Mouse (Mus musculus) forebrain, embryonic 16.5 days (tissue): ENCODE data around the gene Fam161a. TPM values are rescaled to one million over a fixed set of nuclear protein-coding genes. Genes with fewer than 3 reads are reported as not detected.
A peak's percentile ranks its signal among the peaks of the same experiment; 100 is the strongest.
"Not testable (repeated sequence)": the region's sequence is repeated elsewhere in the genome, so short reads cannot be mapped to it uniquely, and the experiment has no call there.

Experiments
- ATAC-seq: fragments of 200-750 bp; cut with Nextera tagmentation; 2 replicates; pipeline ENCODE4 v1.8.0; 2017; ENCODE audit warnings: mild to moderate bottlenecking, moderate library complexity
- H3K27ac ChIP-seq: fragments of 300-500 bp; sonication (generic); 2 replicates; pipeline ENCODE4 v1.5.1; 2014; ENCODE audit warnings: low read length, control low read depth
- H3K27me3 ChIP-seq: fragments of 300-500 bp; sonication (generic); replicated peaks from 2 replicates; pipeline ENCODE4 v1.6.1; 2014; ENCODE audit warnings: low read length; ENCODE audit not compliant: control insufficient read depth, insufficient read depth
- H3K36me3 ChIP-seq: fragments of 300-500 bp; sonication (generic); 2 replicates; pipeline ENCODE4 v1.6.1; 2014; ENCODE audit not compliant: control insufficient read depth, insufficient read depth
- H3K4me1 ChIP-seq: fragments of 300-500 bp; sonication (generic); replicated peaks from 2 replicates; pipeline ENCODE4 v1.6.1; 2014; ENCODE audit warnings: low read length; ENCODE audit not compliant: control insufficient read depth, insufficient read depth
- H3K4me2 ChIP-seq: fragments of 300-500 bp; sonication (generic); 2 replicates; pipeline ENCODE4 v1.6.1; 2014; ENCODE audit warnings: mild to moderate bottlenecking, low read length, control low read depth
- H3K4me3 ChIP-seq: fragments of 300-500 bp; sonication (generic); replicated peaks from 2 replicates; pipeline ENCODE4 v1.5.1; 2014; ENCODE audit warnings: mild to moderate bottlenecking, low read length, control low read depth
- H3K9ac ChIP-seq: fragments of 300-500 bp; sonication (generic); replicated peaks from 2 replicates; pipeline ENCODE4 v1.6.1; 2014; ENCODE audit warnings: low read depth, low read length, control low read depth
- H3K9me3 ChIP-seq: fragments of 300-500 bp; sonication (generic); 2 replicates; pipeline ENCODE4 v1.6.1; 2016; ENCODE audit warnings: low read length; ENCODE audit not compliant: control insufficient read depth
- WGBS: fragments of 180-500 bp; shearing (Covaris S2); extraction: QIAGEN DNeasy Blood & Tissue Kit; methylation state at CpG from one replicate; pipeline ENCODE4 v1.1.7; 2014; 5-methylcytosine and 5-hydroxymethylcytosine counted together
- polyA plus RNA-seq: library from polyadenylated mRNA; unstranded; fragments of >200 nt; fragmentation: Nextera tagmentation; extraction: Ambion mirVana; gene quantifications from 2 replicates; pipeline ENCODE4 v1.2.1, GENCODE M21; 2015

Gene Fam161a
- polyA plus RNA-seq, 1 experiment from 2014 or later = 3.6 TPM

DNA sequence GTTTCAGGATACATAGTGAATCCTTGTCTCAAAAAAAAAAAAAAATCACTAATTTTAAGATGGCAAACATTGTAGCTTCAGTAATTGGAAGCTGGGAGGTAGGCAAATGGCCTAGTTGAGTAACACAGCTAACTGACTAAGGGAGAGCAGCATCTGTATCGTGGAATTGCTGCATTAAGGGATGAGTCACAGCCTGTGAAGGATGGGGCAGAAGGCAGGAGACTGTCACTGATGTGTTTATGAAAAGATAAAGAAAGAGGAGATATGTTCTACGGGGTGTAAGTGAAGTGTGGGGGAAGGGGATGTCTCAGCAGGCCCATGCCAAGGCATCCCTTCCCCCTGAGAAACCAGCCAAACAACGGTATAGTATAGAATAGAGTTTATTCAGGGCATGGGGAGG is 56.5 kb downstream of the Fam161a start:
- ATAC-seq = no peak
- Histone ChIP-seq H3K36me3 (no peaks in the 10 kb centered on the region), H3K4me3 (no peak overlapping the region), H3K4me1 (peaks cover 8% of the 10 kb centered on the region), H3K27ac (no peak overlapping the region), H3K27me3 (no peaks in the 10 kb centered on the region), H3K9me3 (no peaks in the 10 kb centered on the region), H3K4me2 (no peak overlapping the region), H3K9ac (no peak overlapping the region)
- 64% methylated on average over 3 of the region's 3 CpGs for WGBS

- not testable (repeated sequence) for ATAC-seq, H3K27ac ChIP-seq, H3K4me2 ChIP-seq, H3K27me3 ChIP-seq, H3K4me3 ChIP-seq, H3K36me3 ChIP-seq, H3K9ac ChIP-seq, H3K4me1 ChIP-seq, H3K9me3 ChIP-seq
- 37% methylated on average over 3 of the region's 3 CpGs for WGBS
These were observed 56.9 kb downstream of the Fam161a start for GRCm38 (mm10) chr11:23064276-23064675.

DNA sequence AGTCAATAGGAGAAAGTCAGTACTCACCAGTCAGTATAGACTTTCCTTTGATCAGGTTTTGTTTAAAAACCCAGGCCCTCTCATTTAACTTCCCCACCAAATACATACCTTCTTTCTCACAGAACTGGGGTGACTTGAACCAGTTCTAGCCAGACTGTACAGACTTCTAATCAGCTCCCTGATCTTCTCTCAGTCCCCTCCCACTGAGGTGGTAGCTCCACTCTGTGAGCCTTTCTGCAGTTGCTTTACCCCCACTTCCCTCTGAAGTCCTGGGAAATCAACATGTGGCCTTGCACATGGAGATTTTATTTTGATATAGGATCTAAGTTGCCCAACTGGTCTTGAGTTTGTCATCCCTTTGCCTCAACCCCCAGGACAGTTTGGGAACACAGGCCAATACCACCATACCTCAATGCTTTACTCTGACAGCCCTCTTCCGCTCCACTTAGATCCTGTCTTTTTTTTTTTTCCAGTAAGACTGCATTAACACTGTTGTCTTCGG is 57.9 kb downstream of the Fam161a start:
- Histone ChIP-seq H3K4me3 (no peak overlapping the region), H3K36me3 (no peaks in the 10 kb centered on the region), H3K4me2 (no peak overlapping the region), H3K27ac (no peak overlapping the region), H3K4me1 (peaks cover 8% of the 10 kb centered on the region), H3K9me3 (no peaks in the 10 kb centered on the region), H3K27me3 (no peaks in the 10 kb centered on the region), H3K9ac (no peak overlapping the region)
- ATAC-seq = no peak
- 80% methylated on average over 2 of the region's 2 CpGs for WGBS

- under 1% methylated on average over 49 of the region's 49 CpGs for WGBS
- Histone ChIP-seq H3K4me2 (peak overlapping the region; percentile 80), H3K4me1 (peaks cover 8% of the 10 kb centered on the region), H3K9me3 (no peaks in the 10 kb centered on the region), H3K4me3 (peak overlapping the region; percentile 57), H3K27ac (peak overlapping the region; percentile 46), H3K36me3 (no peaks in the 10 kb centered on the region), H3K9ac (peak overlapping the region; percentile 67), H3K27me3 (no peaks in the 10 kb centered on the region)
- ATAC-seq = peak; percentile 100
These were observed 60.2 kb downstream of the Fam161a start for GRCm38 (mm10) chr11:23067395-23068136.

GRCm38 (mm10) chr11:23068201-23068600 is 60.9 kb downstream of the Fam161a start:
- Histone ChIP-seq H3K4me3 (peak overlapping the region; percentile 57), H3K4me1 (peaks cover 8% of the 10 kb centered on the region), H3K9ac (peak overlapping the region; percentile 67), H3K27ac (peak overlapping the region; percentile 46), H3K9me3 (no peaks in the 10 kb centered on the region), H3K4me2 (peak overlapping the region; percentile 80), H3K36me3 (no peaks in the 10 kb centered on the region), H3K27me3 (no peaks in the 10 kb centered on the region)
- 6% methylated on average over 10 of the region's 10 CpGs for WGBS
- ATAC-seq = no peak

DNA sequence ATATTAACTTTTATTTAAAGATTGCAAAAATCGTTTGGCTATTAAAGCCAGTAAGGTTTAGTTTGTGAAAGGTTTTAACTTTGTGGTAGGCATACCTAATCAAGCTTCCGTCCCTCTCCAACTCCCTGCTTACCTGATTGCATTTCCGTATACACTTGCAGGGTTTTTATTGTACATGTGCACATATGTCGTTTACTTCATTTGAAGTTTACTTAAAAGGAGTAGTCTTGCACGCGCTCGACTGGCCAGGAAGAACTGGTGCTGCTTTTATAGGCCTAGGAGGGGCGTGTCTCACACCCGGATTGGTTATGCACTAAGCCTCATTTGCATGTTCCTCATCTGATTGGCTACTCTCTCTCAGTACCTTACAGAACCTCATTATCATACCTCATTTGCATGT is 61.7 kb downstream of the Fam161a start:
- H3K9ac ChIP-seq, H3K4me1 ChIP-seq, ATAC-seq, H3K9me3 ChIP-seq, H3K36me3 ChIP-seq, H3K4me2 ChIP-seq, H3K27me3 ChIP-seq, H3K27ac ChIP-seq, H3K4me3 ChIP-seq: not testable (repeated sequence)
- WGBS = 86% methylated on average over 9 of the region's 9 CpGs

- Histone ChIP-seq H3K36me3 (no peaks in the 10 kb centered on the region), H3K4me3 (no peak overlapping the region), H3K9ac (no peak overlapping the region), H3K4me2 (no peak overlapping the region), H3K27ac (no peak overlapping the region), H3K4me1 (no peaks in the 10 kb centered on the region), H3K27me3 (no peaks in the 10 kb centered on the region), H3K9me3 (no peaks in the 10 kb centered on the region)
- 81% methylated on average over 7 of the region's 7 CpGs for WGBS
- no peak for ATAC-seq
These were observed 67.5 kb downstream of the Fam161a start for GRCm38 (mm10) chr11:23074841-23075240.

DNA sequence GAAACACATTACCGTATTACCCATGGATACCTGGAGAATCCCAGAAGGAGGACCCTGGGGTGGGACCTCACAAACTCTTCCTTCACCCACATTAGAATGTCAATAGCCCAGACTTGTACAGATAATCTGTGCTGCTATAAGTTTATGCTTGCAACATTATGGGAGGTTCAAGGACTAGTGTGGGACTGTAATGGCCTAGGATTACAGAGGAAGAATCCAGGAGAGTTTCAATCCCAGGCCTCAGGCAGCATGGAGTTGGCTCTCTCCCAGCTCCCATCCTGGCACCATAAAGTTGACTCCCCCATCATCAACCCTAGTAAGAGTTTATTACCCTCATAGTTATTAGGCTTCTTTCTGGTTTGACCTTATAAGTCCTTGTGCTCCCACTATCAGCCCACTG is 71.2 kb downstream of the Fam161a start:
- Histone ChIP-seq H3K4me3 (no peak overlapping the region), H3K27ac (no peak overlapping the region), H3K4me1 (no peaks in the 10 kb centered on the region), H3K36me3 (no peaks in the 10 kb centered on the region), H3K27me3 (no peaks in the 10 kb centered on the region), H3K9me3 (no peaks in the 10 kb centered on the region), H3K9ac (no peak overlapping the region), H3K4me2 (no peak overlapping the region)
- no peak for ATAC-seq
- 92% methylated on average over 1 of the region's 1 CpGs for WGBS
